Mouse (Mus musculus) thymus, adult 2 months (tissue): ENCODE measurements around the gene Gramd1b. TPM values are rescaled to one million over a fixed set of nuclear protein-coding genes. Genes with fewer than 3 reads are reported as not detected.

Experiments used
- DNase-seq: peaks from one replicate; pipeline ENCODE4 v3.0.0; 2021
- H3K27ac ChIP-seq: fragments of 200-500 bp; 2 replicates; pipeline ENCODE4 v1.5.1; 2012; ENCODE audit warnings: low read length, control low read depth; ENCODE audit not compliant: control insufficient read depth, insufficient read depth
- H3K27me3 ChIP-seq: fragments of 200-500 bp; 2 replicates; pipeline ENCODE4 v1.6.1; 2012; ENCODE audit warnings: mild to moderate bottlenecking, low read length, moderate library complexity, mixed read lengths; ENCODE audit not compliant: control insufficient read depth, insufficient read depth
- H3K36me3 ChIP-seq: fragments of 200-500 bp; 2 replicates; pipeline ENCODE4 v1.6.1; 2012; ENCODE audit warnings: mild to moderate bottlenecking, low read length, moderate library complexity; ENCODE audit not compliant: control insufficient read depth, insufficient read depth
- H3K4me1 ChIP-seq: fragments of 200-500 bp; replicated peaks from 2 replicates; pipeline ENCODE4 v1.6.1; 2012; ENCODE audit warnings: low read length; ENCODE audit not compliant: control insufficient read depth, insufficient read depth
- H3K4me3 ChIP-seq: fragments of 200-500 bp; 2 replicates; pipeline ENCODE4 v1.5.1; 2012; ENCODE audit warnings: mild to moderate bottlenecking, low read length, control low read depth, moderate library complexity; ENCODE audit not compliant: control insufficient read depth, insufficient read depth
- CTCF ChIP-seq: fragments of 200-500 bp; IDR thresholded peaks from 2 replicates; pipeline ENCODE4 v1.5.1; 2012; ENCODE audit warnings: mild to moderate bottlenecking, control low read depth, low read length, moderate library complexity, borderline replicate concordance; ENCODE audit not compliant: control insufficient read depth, poor library complexity, insufficient read depth; ENCODE audit errors: extremely low read depth
- POLR2A ChIP-seq: fragments of 200-500 bp; IDR thresholded peaks from 2 replicates; pipeline ENCODE4 v1.6.1; 2012; ENCODE audit warnings: mild to moderate bottlenecking, low read length, control low read depth, moderate library complexity; ENCODE audit not compliant: control insufficient read depth, poor library complexity, insufficient read depth; ENCODE audit errors: extremely low read depth
- WGBS: fragments of 180-500 bp; shearing (Covaris S2); methylation state at CpG from one replicate; pipeline ENCODE4 v1.1.7; 2018; 5-methylcytosine and 5-hydroxymethylcytosine counted together
- polyA plus RNA-seq: library from polyadenylated mRNA; depleted of rRNA; stranded (reverse); fragments of >200 nt; gene quantifications from 2 replicates; pipeline ENCODE4 v1.2.3, GENCODE M21; 2012

The Gramd1b gene
- polyA plus RNA-seq, 1 experiment = 43.0 TPM

- DNase-seq = no peak
- TF ChIP-seq CTCF (no peak), POLR2A (no peak)
- Histone ChIP-seq H3K4me3 (no peak overlapping the region), H3K36me3 (no peaks in the 10 kb centered on the region), H3K27me3 (no peaks in the 10 kb centered on the region), H3K4me1 (no peaks in the 10 kb centered on the region), H3K27ac (no peak overlapping the region)
- WGBS = 94% methylated on average over 7 of the region's 7 CpGs
These were observed 251.7 kb downstream of the Gramd1b start for GRCm38 (mm10) chr9:40279438-40279837.

DNA sequence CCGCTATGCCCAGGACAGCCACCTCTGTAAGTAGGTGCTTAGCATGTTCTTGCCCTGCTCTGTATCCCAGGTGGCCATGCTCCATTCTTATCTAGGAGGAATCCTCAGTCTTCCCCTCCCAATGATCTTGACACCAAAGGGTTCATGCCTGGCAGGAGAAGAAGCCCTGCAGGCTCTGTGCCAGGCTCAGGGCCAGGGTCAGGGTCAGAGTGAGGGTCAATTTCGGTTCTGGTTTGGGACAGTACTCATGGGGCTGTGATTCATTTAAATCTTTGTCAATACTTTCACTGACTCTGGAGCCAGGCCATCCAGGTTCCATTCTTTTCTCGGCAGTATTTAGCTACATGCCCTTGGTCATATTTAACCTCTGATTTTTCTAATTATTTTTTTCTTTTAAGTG is 253.5 kb downstream of the Gramd1b start:
- Histone ChIP-seq H3K27ac (no peak overlapping the region), H3K27me3 (no peaks in the 10 kb centered on the region), H3K4me3 (no peak overlapping the region), H3K4me1 (no peaks in the 10 kb centered on the region), H3K36me3 (no peaks in the 10 kb centered on the region)
- whole genome bisulfite sequencing = 82% methylated on average over 3 of the region's 3 CpGs
- TF ChIP-seq CTCF (no peak), POLR2A (no peak)
- no peak for DNase-seq

DNA sequence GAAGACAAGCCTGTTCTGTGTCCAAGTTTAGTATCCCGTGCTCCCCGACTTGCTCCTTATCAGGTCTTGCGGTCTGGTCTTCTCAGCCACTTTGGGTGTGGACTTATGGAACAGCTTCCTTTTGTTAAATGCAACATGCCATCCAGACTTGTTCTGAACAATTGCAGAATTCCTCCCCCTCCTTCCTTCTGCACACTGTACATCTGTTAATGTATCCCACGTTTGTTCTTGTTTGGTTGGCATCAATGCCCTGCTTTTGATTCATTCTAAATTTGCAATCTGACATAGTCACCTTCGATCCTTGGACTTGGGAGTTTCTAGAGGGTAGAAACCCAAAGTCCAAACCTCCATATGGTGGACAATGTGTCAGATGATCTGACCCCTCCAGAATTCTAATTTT is 255.3 kb downstream of the Gramd1b start:
- Histone ChIP-seq H3K27ac (no peak overlapping the region), H3K4me3 (no peak overlapping the region), H3K36me3 (no peaks in the 10 kb centered on the region), H3K4me1 (no peaks in the 10 kb centered on the region), H3K27me3 (no peaks in the 10 kb centered on the region)
- 86% methylated on average over 5 of the region's 5 CpGs for WGBS
- DNase-seq = no peak
- TF ChIP-seq CTCF (no peak), POLR2A (no peak)

DNA sequence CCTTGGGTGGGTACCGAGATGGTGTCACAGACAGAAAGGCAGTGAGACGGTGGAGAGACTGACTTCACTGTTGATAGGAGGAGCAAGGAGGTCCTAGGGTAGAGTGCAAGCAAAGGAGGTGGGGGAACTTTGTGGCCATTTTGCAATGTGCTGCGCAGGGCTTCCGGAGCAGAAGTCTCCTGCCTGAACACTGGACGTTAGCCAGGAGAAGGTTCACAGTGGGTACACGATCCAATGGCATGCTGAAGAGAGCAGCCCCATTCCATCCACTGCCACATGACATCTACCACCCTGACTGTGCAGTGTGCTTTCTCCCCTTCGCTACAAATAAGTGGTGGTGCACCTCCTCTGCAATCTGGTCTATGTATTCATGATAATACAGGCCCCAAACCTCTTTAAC is 258.4 kb downstream of the Gramd1b start:
- TF ChIP-seq POLR2A = no peak
- TF ChIP-seq CTCF = no peak

GRCm38 (mm10) chr9:40271075-40271474 is 260.1 kb downstream of the Gramd1b start:
- H3K36me3 ChIP-seq = no peaks in the 10 kb centered on the region
- H3K4me1 ChIP-seq = no peaks in the 10 kb centered on the region
- TF ChIP-seq POLR2A (no peak), CTCF (no peak)
- no peak overlapping the region for H3K27ac ChIP-seq
- H3K4me3 ChIP-seq = no peak overlapping the region
- no peak for DNase-seq
- WGBS = 38% methylated on average over 3 of the region's 3 CpGs
- no peaks in the 10 kb centered on the region; the same call in 1 of the 2 replicates for H3K27me3 ChIP-seq

More for the DNA sequence above, 258.4 kb downstream of the Gramd1b start:
- Histone ChIP-seq H3K27ac (no peak overlapping the region), H3K27me3 (no peaks in the 10 kb centered on the region; the same call in 1 of the 2 replicates), H3K36me3 (no peaks in the 10 kb centered on the region), H3K4me3 (no peak overlapping the region), H3K4me1 (no peaks in the 10 kb centered on the region)
- DNase-seq = no peak
- WGBS = 94% methylated on average over 7 of the region's 7 CpGs

DNA sequence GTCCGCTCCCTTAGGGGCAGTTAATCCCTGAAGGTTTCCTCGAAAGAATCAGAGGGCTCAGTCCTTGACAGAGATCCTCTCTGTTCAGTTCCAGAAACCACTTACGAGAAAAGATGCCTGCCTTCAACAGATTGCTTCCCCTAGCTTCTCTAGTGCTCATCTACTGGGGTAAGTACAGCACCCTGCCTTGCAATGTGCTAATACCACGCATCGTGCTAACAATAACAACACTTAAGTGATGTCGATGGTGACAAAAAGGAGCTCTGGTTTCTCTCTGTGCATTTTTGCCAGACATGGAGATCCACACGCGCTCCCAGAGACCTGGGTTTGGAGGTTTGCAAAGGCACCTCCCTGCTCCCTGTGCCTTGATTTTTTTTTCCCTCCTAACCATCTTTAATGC is 261.3 kb downstream of the Gramd1b start:
- no peak for DNase-seq
- Histone ChIP-seq H3K4me3 (no peak overlapping the region), H3K36me3 (no peaks in the 10 kb centered on the region), H3K4me1 (no peaks in the 10 kb centered on the region), H3K27ac (no peak overlapping the region), H3K27me3 (no peaks in the 10 kb centered on the region; the same call in 1 of the 2 replicates)
- TF ChIP-seq POLR2A (no peak), CTCF (no peak)
- 50% methylated on average over 8 of the region's 8 CpGs for WGBS
